Mouse (Mus musculus): ENCODE data around the gene Magi1.

- TF ChIP-seq GATA1 (IDR thresholded peaks at IDR 0.05; ENCODE audit: borderline replicate concordance, low read length), result no peak
- TF ChIP-seq FLI1 (IDR thresholded peaks at IDR 0.05; ENCODE audit: low read length), result no peak
These were observed 143.7 kb downstream of the Magi1 start for GRCm38 (mm10) chr6:94139952-94140414.

Measured in megakaryocyte, embryonic 14.5 days (primary cell).